ENCODE assay signal across 9 mouse cellular contexts in genomic region chr17:28373821-28374220, GRCm38 (mm10). TPM values are rescaled to one million over a fixed set of nuclear protein-coding genes. Genes with fewer than 3 reads are reported as not detected.
DNase-seq lines count a peak whose midpoint lies in the region; ATAC-seq and TF ChIP-seq lines count a peak whose summit lies in the region.
"Had no signal": no experiment of that assay in that cellular context is flagged by ENCODE, and none has a peak within 500 bp of the region (broad histone marks: within the 10 kb centered on the region; RNA-seq: fewer than 3 reads in every experiment).

No protein-coding gene starts in this region.

- peaks cover 42% of the 10 kb centered on the region for H3K27me3 ChIP-seq in midbrain, embryonic 10.5 days (ENCODE audit: low read depth, poor library complexity, severe bottlenecking)
- H3K27me3 ChIP-seq in midbrain, embryonic 15.5 days (replicated peaks), result peaks cover 26% of the 10 kb centered on the region
- H3K27me3 ChIP-seq in intestine, postnatal 0 days (replicated peaks; ENCODE audit: control insufficient read depth, insufficient read depth, low read length), result peaks cover 6% of the 10 kb centered on the region; the same call in 1 of the 2 replicates

- no peak overlapping the region for H3K9ac ChIP-seq in midbrain, embryonic 15.5 days
- H3K9ac ChIP-seq in intestine, postnatal 0 days (ENCODE audit: low read depth, low read length), result no peak overlapping the region

- peak; percentile 49 for DNase-seq in midbrain, embryonic 10.5 days (ENCODE audit: low spot score)
- DNase-seq in Muller cell, postnatal 12 days (ENCODE audit: inconsistent ontology term), result peak; percentile 39
- peak; percentile 56 for DNase-seq in lung, postnatal 36 days
- peak; percentile 83 for DNase-seq in testis, postnatal 10 days (ENCODE audit: low spot score)
- DNase-seq in layer of hippocampus, adult 9-11 months, result no peak

- H3K9me3 ChIP-seq in midbrain, embryonic 10.5 days (replicated peaks), result no peaks in the 10 kb centered on the region
- H3K9me3 ChIP-seq in midbrain, embryonic 15.5 days, result no peaks in the 10 kb centered on the region
- H3K9me3 ChIP-seq in intestine, postnatal 0 days (ENCODE audit: control insufficient read depth), result no peaks in the 10 kb centered on the region

- ATAC-seq in midbrain, embryonic 15.5 days (replicated peaks), result no peak
- no peak for ATAC-seq in intestine, postnatal 0 days

- peaks cover 15% of the 10 kb centered on the region for H3K4me1 ChIP-seq in midbrain, embryonic 10.5 days
- 0 out of 2 replicates have a peak, but pooled peaks cover 4% of the 10 kb centered on the region for H3K4me1 ChIP-seq in midbrain, embryonic 15.5 days
- no peaks in the 10 kb centered on the region for H3K4me1 ChIP-seq in cortical plate, adult 2 months (ENCODE audit: control insufficient read depth, insufficient read depth, low read length)
- H3K4me1 ChIP-seq in intestine, postnatal 0 days (replicated peaks; ENCODE audit: control insufficient read depth, insufficient read depth, low read length), result no peaks in the 10 kb centered on the region

- no peak overlapping the region for H3K4me2 ChIP-seq in midbrain, embryonic 15.5 days
- H3K4me2 ChIP-seq in intestine, postnatal 0 days (replicated peaks; ENCODE audit: low read depth), result no peak overlapping the region

- TF ChIP-seq POLR2A in cortical plate, adult 2 months (IDR thresholded peaks at IDR 0.05; ENCODE audit: extremely low read depth, insufficient read depth, low read length), result no peak

- no peak overlapping the region for H3K4me3 ChIP-seq in midbrain, embryonic 10.5 days
- no peak overlapping the region for H3K4me3 ChIP-seq in midbrain, embryonic 15.5 days
- H3K4me3 ChIP-seq in cortical plate, adult 2 months (ENCODE audit: insufficient read depth, low read length), result no peak overlapping the region
- H3K4me3 ChIP-seq in intestine, postnatal 0 days (ENCODE audit: low read depth, low read length), result no peak overlapping the region

- TF ChIP-seq CTCF in cortical plate, adult 2 months (IDR thresholded peaks at IDR 0.05; ENCODE audit: extremely low read depth, insufficient read depth, low read length), result peak; percentile 39; the same call in 1 of the 2 replicates
- TF ChIP-seq CTCF in intestine, postnatal 0 days (IDR thresholded peaks at IDR 0.05; ENCODE audit: low read depth), result peak; percentile 92

- 12% methylated on average over 10 of the region's 10 CpGs for WGBS in midbrain, embryonic 10.5 days
- WGBS in midbrain, embryonic 15.5 days, result 15% methylated on average over 10 of the region's 10 CpGs
- WGBS in intestine, postnatal 0 days, result 19% methylated on average over 10 of the region's 10 CpGs

- no peak overlapping the region for H3K27ac ChIP-seq in midbrain, embryonic 10.5 days (replicated peaks)
- no peak overlapping the region for H3K27ac ChIP-seq in midbrain, embryonic 15.5 days
- no peak overlapping the region for H3K27ac ChIP-seq in cortical plate, adult 2 months (ENCODE audit: insufficient read depth, low read length)
- H3K27ac ChIP-seq in intestine, postnatal 0 days (ENCODE audit: low read depth, low read length), result no peak overlapping the region
- H3K27ac ChIP-seq: macrophage had no signal

- H3K36me3 ChIP-seq in midbrain, embryonic 10.5 days, result no peaks in the 10 kb centered on the region
- no peaks in the 10 kb centered on the region for H3K36me3 ChIP-seq in midbrain, embryonic 15.5 days (replicated peaks)
- no peaks in the 10 kb centered on the region for H3K36me3 ChIP-seq in intestine, postnatal 0 days (ENCODE audit: control insufficient read depth, insufficient read depth)

RNA-seq across cellular contexts. Expression of gene Tulp1, which starts 8.8 kb away (rescaled TPM):
- 2.8 and 5.0 TPM in 2 replicates for polyA plus RNA-seq in midbrain, embryonic 10.5 days (2016; fragmentation: Nextera tagmentation; extraction: Ambion mirVana)
- polyA plus RNA-seq in midbrain, embryonic 15.5 days (2015; fragmentation: Nextera tagmentation; extraction: Ambion mirVana), result 1.3 and 1.9 TPM in 2 replicates
- polyA plus RNA-seq in cortical plate, adult 2 months (2012; rRNA removed), result not detected in 2 replicates
- polyA plus RNA-seq in intestine, postnatal 0 days (2015; fragmentation: Nextera tagmentation; extraction: Ambion mirVana), result 1.2 and 1.4 TPM in 2 replicates
- polyA plus RNA-seq: macrophage had no signal

RNA-seq across cellular contexts. Expression of gene Tead3, which starts 23.2 kb away (rescaled TPM):
- 5.0 and 5.2 TPM in 2 replicates for polyA plus RNA-seq in midbrain, embryonic 10.5 days (2016; fragmentation: Nextera tagmentation; extraction: Ambion mirVana)
- polyA plus RNA-seq in midbrain, embryonic 15.5 days (2015; fragmentation: Nextera tagmentation; extraction: Ambion mirVana), result 1.4 and 2.1 TPM in 2 replicates
- 2.5 and 3.1 TPM in 2 replicates for polyA plus RNA-seq in cortical plate, adult 2 months (2012; rRNA removed)
- polyA plus RNA-seq in intestine, postnatal 0 days (2015; fragmentation: Nextera tagmentation; extraction: Ambion mirVana), result 5.8 and 6.2 TPM in 2 replicates
- polyA plus RNA-seq: macrophage had no signal

RNA-seq across cellular contexts. Expression of gene Rpl10a, which starts 45.5 kb away (rescaled TPM):
- 426 and 489 TPM in 2 replicates for polyA plus RNA-seq in midbrain, embryonic 10.5 days (2016; fragmentation: Nextera tagmentation; extraction: Ambion mirVana)
- 307 and 313 TPM in 2 replicates for polyA plus RNA-seq in midbrain, embryonic 15.5 days (2015; fragmentation: Nextera tagmentation; extraction: Ambion mirVana)
- polyA plus RNA-seq in cortical plate, adult 2 months (2012; rRNA removed), result 705 and 712 TPM in 2 replicates
- polyA plus RNA-seq in intestine, postnatal 0 days (2015; fragmentation: Nextera tagmentation; extraction: Ambion mirVana), result 383 and 417 TPM in 2 replicates
